Mouse (Mus musculus): Measurements from ENCODE around the gene Pbld2.
"Not testable (repeated sequence)": the region's sequence is repeated elsewhere in the genome, so short reads cannot be mapped to it uniquely, and the experiment has no call there.

Pbld2 gene

GRCm38 (mm10) chr10:63025491-63026011 lies 1.4 kb downstream of the Pbld2 start:
- DNase-seq (ENCODE audit: low spot score): peak; percentile 41

- DNase-seq (ENCODE audit: low spot score): peak; percentile 76
Measured at GRCm38 (mm10) chr10:63026156-63026794, 2.2 kb downstream of the Pbld2 start.

- DNase-seq (ENCODE audit: low spot score): no peak
Measured at GRCm38 (mm10) chr10:63026795-63027160, 2.7 kb downstream of the Pbld2 start.

GRCm38 (mm10) chr10:63027376-63028161 lies 3.5 kb downstream of the Pbld2 start:
- DNase-seq (ENCODE audit: low spot score): no peak

- no peak for DNase-seq (ENCODE audit: low spot score)
Measured at GRCm38 (mm10) chr10:63028396-63028795, 4.3 kb downstream of the Pbld2 start.

GRCm38 (mm10) chr10:63032267-63032666 lies 8.2 kb downstream of the Pbld2 start:
- DNase-seq (ENCODE audit: low spot score): no peak

- no peak for DNase-seq (ENCODE audit: low spot score)
Measured at GRCm38 (mm10) chr10:63032956-63033355, 8.8 kb downstream of the Pbld2 start.

GRCm38 (mm10) chr10:63038571-63039320 lies 14.6 kb downstream of the Pbld2 start:
- no peak for DNase-seq (ENCODE audit: low spot score)

GRCm38 (mm10) chr10:63039867-63040628 lies 15.9 kb downstream of the Pbld2 start:
- DNase-seq (ENCODE audit: low spot score): no peak

- DNase-seq (ENCODE audit: low spot score): no peak
Measured at GRCm38 (mm10) chr10:63043154-63043553, 19.0 kb downstream of the Pbld2 start.

- DNase-seq (ENCODE audit: low spot score): no peak
Measured at GRCm38 (mm10) chr10:63047751-63048150, 23.6 kb downstream of the Pbld2 start.

- no peak for DNase-seq (ENCODE audit: low spot score)
Measured at GRCm38 (mm10) chr10:63049106-63049505, 25.0 kb downstream of the Pbld2 start.

GRCm38 (mm10) chr10:63051267-63051666 lies 27.2 kb downstream of the Pbld2 start:
- no peak for DNase-seq (ENCODE audit: low spot score)

GRCm38 (mm10) chr10:63052011-63052410 lies 27.9 kb downstream of the Pbld2 start:
- no peak for DNase-seq (ENCODE audit: low spot score)

GRCm38 (mm10) chr10:63053007-63053406 lies 28.9 kb downstream of the Pbld2 start:
- DNase-seq (ENCODE audit: low spot score): no peak

GRCm38 (mm10) chr10:63054071-63054470 lies 30.0 kb downstream of the Pbld2 start:
- not testable (repeated sequence) for DNase-seq (ENCODE audit: low spot score)

GRCm38 (mm10) chr10:63054586-63054985 lies 30.5 kb downstream of the Pbld2 start:
- DNase-seq (ENCODE audit: low spot score): no peak

- no peak for DNase-seq (ENCODE audit: low spot score)
Measured at GRCm38 (mm10) chr10:63056966-63057750, 33.0 kb downstream of the Pbld2 start.

GRCm38 (mm10) chr10:63059862-63060261 lies 35.7 kb downstream of the Pbld2 start, which contains the start of gene Pbld1:
Gene Pbld1 (plus strand): TSS chr10:63060162.
- no peak for DNase-seq (ENCODE audit: low spot score)

- DNase-seq (ENCODE audit: low spot score): no peak
Measured at GRCm38 (mm10) chr10:63060406-63060805, 36.3 kb downstream of the Pbld2 start.

GRCm38 (mm10) chr10:63061266-63061665 lies 37.2 kb downstream of the Pbld2 start:
- DNase-seq (ENCODE audit: low spot score): no peak
